Mouse (Mus musculus): ENCODE measurements around the gene Mia. TPM values are rescaled to one million over a fixed set of nuclear protein-coding genes. Genes with fewer than 3 reads are reported as not detected.
A peak's percentile ranks its signal among the peaks of the same experiment; 100 is the strongest.

The Mia gene
- total RNA-seq, 2 experiments from 2014 or later, result not detected

DNA sequence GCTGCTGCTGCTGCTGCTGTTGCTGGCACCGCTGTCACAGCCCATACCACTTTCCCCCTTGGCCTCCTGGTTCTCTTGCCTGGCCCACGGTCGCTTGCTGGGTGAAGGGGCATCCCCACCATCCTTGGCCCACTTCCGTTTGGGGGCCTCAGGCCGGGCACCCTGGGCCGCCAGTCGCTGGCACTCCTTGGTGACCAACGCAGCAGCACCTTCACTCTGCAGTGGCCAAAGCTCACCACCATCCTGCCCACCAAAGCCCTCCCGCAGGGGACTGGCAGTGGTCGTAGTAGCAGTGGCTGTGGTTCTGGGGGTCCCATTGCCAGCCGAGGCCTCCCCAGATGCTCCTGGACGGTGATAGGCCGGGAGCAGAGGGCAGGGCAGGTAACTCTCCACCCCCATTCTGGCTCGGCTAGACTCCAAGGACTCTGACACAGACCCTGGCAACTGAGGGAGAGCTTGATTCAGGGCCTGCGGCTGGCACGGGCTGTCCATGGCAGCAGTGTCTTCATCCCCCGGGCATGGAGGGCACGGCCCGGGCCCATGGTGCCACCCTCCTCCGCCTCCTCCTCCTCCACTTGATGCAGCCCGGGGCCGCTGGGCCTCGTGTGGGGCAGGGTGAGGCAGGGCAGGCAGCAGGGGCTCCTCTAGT lies 15.8 kb downstream of the Mia start:
- peak overlapping the region; percentile 98 for H3K27ac ChIP-seq
- H3K4me3 ChIP-seq, result peak overlapping the region; percentile 72
- no peak for TF ChIP-seq CTCF (IDR thresholded peaks at IDR 0.05)
- peak; percentile 87 for DNase-seq
- intact Hi-C loops (cut with DNase I), result no loop called here

DNA sequence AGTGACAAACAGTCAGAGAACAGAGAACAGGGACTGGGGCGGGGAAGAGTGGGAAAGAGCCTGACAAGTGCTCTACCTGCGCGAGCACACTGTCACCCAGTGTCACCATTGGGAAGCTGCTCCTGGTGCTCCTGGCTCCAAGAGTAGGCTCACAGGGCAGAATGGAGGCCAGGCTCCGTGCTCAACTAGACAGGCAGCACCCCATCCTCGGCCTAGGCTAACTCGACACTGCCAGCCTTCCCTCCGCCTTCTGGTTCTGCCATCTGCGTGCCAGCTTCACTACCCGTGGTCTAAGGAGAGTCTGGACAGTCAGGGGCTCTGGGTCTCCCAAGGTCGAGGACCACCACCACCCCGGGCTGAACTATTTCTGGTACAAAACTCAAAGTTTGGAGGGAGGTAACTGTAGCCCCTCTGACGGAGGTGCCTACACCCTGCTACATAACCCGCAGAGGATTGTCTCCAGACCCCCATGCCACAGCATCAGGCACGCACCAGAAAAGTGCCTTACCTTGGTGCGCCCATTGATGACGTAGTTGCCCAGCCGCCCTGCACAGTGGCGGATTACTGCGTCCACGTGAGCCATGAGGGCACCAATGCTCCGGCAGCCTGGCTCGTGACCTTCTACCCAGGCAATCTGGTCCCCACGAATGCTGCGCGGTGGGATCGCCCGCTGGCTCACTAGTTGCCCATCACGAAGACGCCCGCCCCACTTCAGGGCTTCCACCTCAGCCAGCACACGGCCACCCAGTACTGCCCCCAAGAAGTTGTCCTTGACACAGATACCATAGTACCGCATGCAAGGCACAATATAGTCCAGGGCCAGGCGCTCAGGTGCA lies 16.6 kb downstream of the Mia start:
- Histone ChIP-seq H3K27ac (peak overlapping the region; percentile 98), H3K4me3 (peak overlapping the region; percentile 72)
- intact Hi-C loops (cut with DNase I), result loop anchor here (5.0 kb wide), 2 partner anchors 33 to 93 kb away; partner anchors contain the start of genes BC024978, Numbl and Snrpa
- no peak for TF ChIP-seq CTCF (IDR thresholded peaks at IDR 0.05)
- peak; percentile 58 for DNase-seq

DNA sequence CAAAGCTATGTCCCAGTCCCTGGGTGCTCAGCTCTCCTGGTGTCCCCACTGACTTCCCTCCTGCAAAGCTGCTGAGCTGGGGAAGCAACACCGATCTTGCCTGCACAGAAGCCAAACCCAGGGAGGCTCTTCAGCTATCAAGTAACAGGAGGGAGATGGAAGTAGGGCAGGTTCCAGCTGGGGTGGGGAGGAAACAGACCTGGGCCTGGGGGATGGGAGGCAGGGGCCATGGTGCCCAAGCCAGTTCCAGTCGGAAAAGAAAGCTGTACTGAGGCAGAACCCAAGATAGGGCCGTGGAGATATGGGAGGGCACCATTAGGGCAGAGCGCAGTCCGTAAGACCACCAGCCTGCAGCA lies 17.5 kb downstream of the Mia start:
- intact Hi-C loops (cut with DNase I), result loop anchor here (5.0 kb wide), 2 partner anchors 34 to 94 kb away; partner anchors contain the start of genes BC024978, Numbl and Snrpa

DNA sequence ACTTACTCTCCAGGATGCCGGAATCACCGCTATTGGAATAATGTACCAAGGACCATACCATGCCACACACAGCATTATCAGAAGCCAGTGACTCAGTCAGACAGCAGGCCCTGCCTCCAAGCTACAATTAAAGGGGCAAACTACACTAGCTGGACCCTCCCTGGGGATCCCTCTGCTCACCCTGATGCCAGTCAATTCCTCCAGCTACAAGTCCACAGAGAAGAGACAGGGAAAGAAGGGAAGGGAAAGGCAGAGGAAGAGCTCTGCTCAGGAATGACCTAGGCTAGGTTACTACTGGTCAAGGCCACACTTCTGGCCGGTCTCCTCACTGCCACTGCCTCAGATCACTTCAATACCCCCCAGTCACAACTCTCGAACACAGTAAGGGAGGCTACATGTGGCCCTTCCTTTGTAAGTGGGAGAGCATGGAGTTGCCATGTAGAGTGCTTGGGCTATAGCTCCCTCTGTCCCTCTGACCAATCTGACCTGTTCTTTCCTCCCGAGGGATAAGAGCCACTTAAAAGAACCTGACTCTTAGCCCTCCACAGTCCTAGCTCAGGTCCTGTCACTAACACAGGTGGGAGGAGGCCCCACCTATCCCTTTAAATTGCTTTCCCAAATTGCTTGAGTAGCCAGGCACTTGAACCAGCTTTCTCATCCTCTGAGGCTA lies 18.0 kb downstream of the Mia start:
- peak overlapping the region; percentile 72 for H3K4me3 ChIP-seq
- peak overlapping the region; percentile 98 for H3K27ac ChIP-seq
- TF ChIP-seq CTCF (IDR thresholded peaks at IDR 0.05), result no peak
- intact Hi-C loops (cut with DNase I), result loop anchor here (5.0 kb wide), 2 partner anchors 34 to 94 kb away; partner anchors contain the start of genes BC024978, Numbl and Snrpa
- DNase-seq, result no peak

More for the DNA sequence above, 17.5 kb downstream of the Mia start:
- DNase-seq, result peak; percentile 83
- Histone ChIP-seq H3K4me3 (peak overlapping the region; percentile 72), H3K27ac (peak overlapping the region; percentile 98)
- no peak for TF ChIP-seq CTCF (IDR thresholded peaks at IDR 0.05)

DNA sequence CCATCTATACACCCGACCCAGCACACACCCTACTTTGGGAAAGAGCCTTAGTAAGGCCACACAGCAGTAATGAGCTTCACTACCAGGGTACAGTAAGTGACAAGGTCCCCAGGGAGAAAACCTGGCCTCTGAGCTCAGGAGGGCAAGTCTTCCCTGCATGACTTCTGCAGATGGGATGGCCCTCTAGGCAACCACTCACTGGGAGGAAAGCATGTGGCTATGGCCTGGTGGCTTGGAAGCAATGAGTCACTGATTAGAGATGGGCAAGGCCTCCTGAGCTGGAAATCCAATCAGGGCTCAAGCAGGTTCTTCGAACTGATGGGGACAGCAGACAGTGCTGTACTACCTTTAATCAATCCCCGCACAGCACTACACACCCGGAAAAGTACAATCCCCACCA lies 19.2 kb downstream of the Mia start:
- H3K4me3 ChIP-seq, result peak overlapping the region; percentile 72
- H3K27ac ChIP-seq, result peak overlapping the region; percentile 98
- DNase-seq, result no peak
- TF ChIP-seq CTCF (IDR thresholded peaks at IDR 0.05), result no peak
- intact Hi-C loops (cut with DNase I), result loop anchor here (5.0 kb wide), 2 partner anchors 36 to 96 kb away; partner anchors contain the start of genes BC024978, Numbl and Snrpa

DNA sequence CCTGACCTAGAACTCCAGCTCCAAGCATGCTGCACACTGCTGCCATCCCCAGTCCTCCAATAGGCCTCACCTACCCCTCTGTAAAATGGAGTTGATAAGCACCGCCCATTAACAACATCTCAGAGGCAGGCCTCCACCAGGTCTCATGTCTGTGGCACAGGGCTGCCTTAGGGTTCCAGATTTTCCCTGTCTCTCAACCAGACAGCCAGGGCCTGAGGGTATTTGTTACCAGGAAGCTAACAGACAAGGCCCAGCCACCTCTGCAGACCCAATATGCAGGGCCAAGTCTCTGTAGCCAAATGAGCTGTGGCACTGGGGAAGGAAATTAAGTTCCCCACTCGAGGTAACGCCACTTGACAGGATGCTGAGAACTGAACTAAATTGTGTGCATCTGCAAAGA lies 20.0 kb downstream of the Mia start:
- intact Hi-C loops (cut with DNase I), result loop anchor here (5.0 kb wide), 2 partner anchors 36 to 96 kb away; partner anchors contain the start of genes BC024978, Numbl and Snrpa
- Histone ChIP-seq H3K4me3 (peak overlapping the region; percentile 72), H3K27ac (peak overlapping the region; percentile 98)
- no peak for DNase-seq
- no peak for TF ChIP-seq CTCF (IDR thresholded peaks at IDR 0.05)

DNA sequence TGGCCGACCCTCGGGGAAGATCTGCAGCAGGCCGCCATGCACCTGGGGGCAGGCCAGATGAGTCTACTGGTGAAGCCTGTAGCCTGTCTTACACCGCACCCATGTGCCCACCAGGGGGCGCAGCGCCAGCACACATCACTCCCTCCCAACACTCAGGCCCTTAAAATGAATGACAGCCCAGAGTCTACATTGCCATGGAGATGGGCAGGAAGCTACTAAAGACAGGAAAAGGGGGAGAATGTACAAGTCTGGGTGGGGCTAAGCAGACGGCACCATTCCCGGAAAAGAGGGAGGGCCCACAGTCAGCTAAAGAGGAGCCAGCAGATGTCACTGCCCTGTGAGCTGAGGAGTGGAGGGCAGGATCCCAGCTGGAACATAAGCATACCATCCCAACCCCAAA lies 21.1 kb downstream of the Mia start:
- TF ChIP-seq CTCF (IDR thresholded peaks at IDR 0.05), result peak; percentile 98
- Histone ChIP-seq H3K27ac (peak overlapping the region; percentile 98), H3K4me3 (peak overlapping the region; percentile 38)
- DNase-seq, result peak; percentile 90
- intact Hi-C loops (cut with DNase I), result loop anchor here (2.0 to 5.0 kb wide), 5 partner anchors 27 to 117 kb away; partner anchors contain the start of genes BC024978, Coq8b, Numbl and Snrpa

DNA sequence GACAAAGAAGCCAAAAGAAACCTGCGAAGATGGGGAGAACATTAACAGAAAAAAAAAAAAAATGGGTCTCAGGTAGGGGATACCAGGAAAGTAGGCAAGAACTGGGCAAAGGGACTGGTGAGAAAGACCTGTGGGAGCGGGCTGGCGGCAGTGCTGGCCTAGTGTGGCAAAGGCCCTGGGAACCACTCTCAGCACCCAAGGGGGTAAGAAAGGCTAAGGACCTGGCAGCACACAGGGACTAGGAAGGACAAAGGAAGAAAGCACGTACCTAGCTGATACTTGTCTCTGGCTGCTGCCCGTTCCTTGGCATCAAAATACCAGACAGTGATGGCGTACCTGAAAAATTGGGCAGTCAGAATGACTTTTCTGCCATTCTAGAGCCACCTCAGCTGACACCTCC lies 21.7 kb downstream of the Mia start:
- DNase-seq, result no peak
- no peak for TF ChIP-seq CTCF (IDR thresholded peaks at IDR 0.05)
- H3K4me3 ChIP-seq, result no peak overlapping the region
- intact Hi-C loops (cut with DNase I), result loop anchor here (2.0 kb wide), 3 partner anchors 26 to 118 kb away; partner anchors contain the start of gene Coq8b
- H3K27ac ChIP-seq, result peak overlapping the region; percentile 6; the same call in 1 of the 2 replicates

DNA sequence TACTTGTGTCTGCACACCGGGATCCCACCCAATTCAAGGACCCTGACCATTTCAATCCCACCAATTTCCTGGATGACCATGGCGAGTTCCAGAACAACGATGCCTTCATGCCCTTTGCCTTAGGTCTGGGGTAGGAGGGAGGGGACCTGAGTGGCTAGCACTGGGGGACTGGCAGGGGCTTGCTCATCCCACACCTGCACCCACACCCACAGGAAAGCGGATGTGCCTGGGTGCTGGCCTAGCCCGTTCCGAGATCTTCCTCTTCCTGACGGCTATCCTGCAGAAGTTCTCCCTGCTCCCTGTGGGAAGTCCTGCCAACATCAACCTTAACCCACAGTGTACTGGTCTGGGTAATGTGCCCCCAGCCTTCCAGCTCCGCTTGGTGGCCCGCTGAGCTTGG lies 22.8 kb downstream of the Mia start:
- intact Hi-C loops (cut with DNase I), result loop anchor here (2.0 kb wide), 3 partner anchors 25 to 119 kb away; partner anchors contain the start of gene Coq8b
- no peak overlapping the region for H3K4me3 ChIP-seq
- no peak for DNase-seq
- no peak overlapping the region for H3K27ac ChIP-seq
- TF ChIP-seq CTCF (IDR thresholded peaks at IDR 0.05), result no peak

DNA sequence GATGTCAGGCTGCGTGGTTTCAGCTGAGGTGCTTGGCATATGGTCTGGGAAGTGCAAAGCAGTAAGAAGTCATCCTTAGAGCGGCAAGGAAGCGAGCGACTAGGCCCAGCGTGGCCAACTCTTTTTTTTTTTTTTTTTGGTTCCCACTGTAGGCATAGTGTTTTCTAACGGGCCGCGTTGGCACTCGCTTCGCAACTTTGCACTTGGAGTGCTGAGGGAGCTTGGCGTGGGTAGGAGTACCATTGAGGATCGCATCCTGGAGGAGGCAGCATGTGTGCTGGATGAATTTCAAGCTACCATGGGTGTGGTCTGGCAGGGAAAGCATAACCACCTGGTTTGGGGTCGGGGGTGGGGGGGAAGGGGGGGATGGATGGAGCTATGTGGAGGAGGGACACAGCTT lies 25.0 kb downstream of the Mia start:
- Histone ChIP-seq H3K4me3 (no peak overlapping the region), H3K27ac (no peak overlapping the region)
- intact Hi-C loops (cut with DNase I), result no loop called here
- no peak for DNase-seq
- no peak for TF ChIP-seq CTCF (IDR thresholded peaks at IDR 0.05)

DNA sequence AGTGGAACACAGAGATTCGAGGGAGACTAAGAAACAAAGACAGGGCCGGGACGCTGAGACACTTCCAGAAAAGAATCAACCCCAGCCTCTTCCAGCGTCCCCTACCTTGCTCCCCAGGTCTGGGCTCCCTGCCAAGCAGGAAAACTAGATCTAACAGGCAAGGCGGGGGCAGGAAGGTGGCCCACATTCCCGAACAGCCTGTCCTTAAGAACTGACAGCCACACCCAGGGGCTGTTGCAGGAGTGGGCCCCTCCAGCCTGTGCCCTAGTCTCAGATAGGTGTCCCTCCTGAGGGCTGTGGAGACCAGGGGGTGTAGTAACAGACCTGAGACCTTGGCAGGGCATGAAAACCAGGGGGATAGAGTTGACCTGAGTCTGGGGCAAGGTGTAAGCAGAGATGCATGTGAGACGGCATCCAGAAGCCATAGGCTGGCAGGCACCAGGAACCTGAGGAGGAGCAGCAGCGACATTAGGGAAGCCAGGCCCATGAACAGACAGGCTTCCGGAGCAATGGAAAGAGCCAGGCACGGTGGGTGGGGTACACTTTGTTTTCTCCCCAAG lies 27.7 kb downstream of the Mia start, which contains the start of gene Cyp2t4:
TSS of gene Cyp2t4 (plus strand) at position 510 of the 560 bp plus-strand sequence.
- no peak for TF ChIP-seq CTCF (IDR thresholded peaks at IDR 0.05)
- Histone ChIP-seq H3K4me3 (peak within 1 kb of the TSS; percentile 30), H3K27ac (peak within 1 kb of the TSS; percentile 74)
- DNase-seq, result peak; percentile 62
- intact Hi-C loops (cut with DNase I), result no loop called here
